Mouse (Mus musculus) lung, adult 2 months (tissue): ENCODE data around the gene Car4.

ENCODE experiments used
- CTCF ChIP-seq: fragments of 200-500 bp; IDR thresholded peaks from 2 replicates; pipeline ENCODE4 v1.5.1; 2011; ENCODE audit warnings: mild to moderate bottlenecking, low read length, control low read depth; ENCODE audit not compliant: insufficient read depth
- POLR2A ChIP-seq: fragments of 200-500 bp; IDR thresholded peaks from 2 replicates; pipeline ENCODE4 v1.6.1; 2011; ENCODE audit warnings: low read depth, mild to moderate bottlenecking, control low read depth, low read length, borderline replicate concordance; ENCODE audit errors: extremely low read depth

DNA sequence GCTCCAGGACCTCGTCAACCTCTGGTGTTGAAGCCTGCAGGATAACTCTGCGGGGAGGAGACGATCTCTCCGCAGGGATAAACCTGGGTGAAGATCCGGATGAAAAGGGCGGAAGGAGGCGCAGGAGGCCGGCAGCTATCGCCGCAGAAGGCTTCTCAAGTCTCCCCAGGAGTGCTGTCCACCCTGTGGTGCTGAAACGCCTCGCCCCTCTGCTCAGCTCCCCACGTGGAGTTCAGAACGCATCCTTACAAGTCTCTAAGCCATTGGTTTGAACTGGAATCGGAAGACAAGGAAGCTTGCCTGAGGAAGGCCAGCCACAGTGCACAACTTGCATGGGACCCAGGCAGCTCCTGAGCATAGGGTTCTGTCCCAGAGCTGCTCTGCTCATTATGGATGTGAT, 13.6 kb upstream of the Car4 start:
- TF ChIP-seq CTCF (peak; percentile 13; the same call in 1 of the 2 replicates), POLR2A (no peak)
